Mouse (Mus musculus) lung, embryonic 14.5 days (tissue): Measurements from ENCODE around the gene Olfr1392. TPM values are rescaled to one million over a fixed set of nuclear protein-coding genes. Genes with fewer than 3 reads are reported as not detected.

Experiments used
- ATAC-seq: fragments of 200-750 bp; cut with Nextera tagmentation; 2 replicates; pipeline ENCODE4 v1.8.0; 2017; ENCODE audit warnings: mild to moderate bottlenecking, moderate TSS enrichment, moderate library complexity; ENCODE audit not compliant: insufficient read depth
- DNase-seq: peaks from one replicate; pipeline ENCODE4 v3.0.0-alpha.2; 2015
- H3K27ac ChIP-seq: fragments of 300-500 bp; sonication (generic); 2 replicates; pipeline ENCODE4 v1.5.1; 2014; ENCODE audit warnings: low read depth, mild to moderate bottlenecking, moderate library complexity
- H3K27me3 ChIP-seq: fragments of 300-500 bp; sonication (generic); 2 replicates; pipeline ENCODE4 v1.6.1; 2014; ENCODE audit warnings: low read length, control low read depth; ENCODE audit not compliant: insufficient read depth
- H3K36me3 ChIP-seq: fragments of 300-500 bp; sonication (generic); 2 replicates; pipeline ENCODE4 v1.6.1; 2014; ENCODE audit warnings: control low read depth; ENCODE audit not compliant: insufficient read depth
- H3K4me1 ChIP-seq: fragments of 300-500 bp; sonication (generic); 2 replicates; pipeline ENCODE4 v1.6.1; 2014; ENCODE audit warnings: antibody characterized with exemption, control low read depth; ENCODE audit not compliant: insufficient read depth
- H3K4me2 ChIP-seq: fragments of 300-500 bp; sonication (generic); 2 replicates; pipeline ENCODE4 v1.6.1; 2014; ENCODE audit warnings: mild to moderate bottlenecking
- H3K4me3 ChIP-seq: fragments of 300-500 bp; sonication (generic); 2 replicates; pipeline ENCODE4 v1.5.1; 2014; ENCODE audit warnings: low read depth, low read length
- H3K9ac ChIP-seq: fragments of 300-500 bp; sonication (generic); 2 replicates; pipeline ENCODE4 v1.6.1; 2014
- H3K9me3 ChIP-seq: fragments of 300-500 bp; sonication (generic); 2 replicates; pipeline ENCODE4 v1.6.1; 2016; ENCODE audit warnings: low read depth, low read length, control low read depth
- CTCF ChIP-seq: IDR thresholded peaks from 2 replicates; pipeline ENCODE4 v1.5.1; 2016; ENCODE audit warnings: antibody characterized with exemption, low read depth
- WGBS: fragments of 180-500 bp; shearing (Covaris S2); extraction: QIAGEN DNeasy Blood & Tissue Kit; methylation state at CpG from one replicate; pipeline ENCODE4 v1.1.7; 2014; 5-methylcytosine and 5-hydroxymethylcytosine counted together
- polyA plus RNA-seq: library from polyadenylated mRNA; unstranded; fragments of >200 nt; fragmentation: Nextera tagmentation; extraction: Ambion mirVana; gene quantifications from 2 replicates; pipeline ENCODE4 v1.2.1, GENCODE M21; 2014

The Olfr1392 gene
- polyA plus RNA-seq, 1 experiment from 2014 or later = not detected

DNA sequence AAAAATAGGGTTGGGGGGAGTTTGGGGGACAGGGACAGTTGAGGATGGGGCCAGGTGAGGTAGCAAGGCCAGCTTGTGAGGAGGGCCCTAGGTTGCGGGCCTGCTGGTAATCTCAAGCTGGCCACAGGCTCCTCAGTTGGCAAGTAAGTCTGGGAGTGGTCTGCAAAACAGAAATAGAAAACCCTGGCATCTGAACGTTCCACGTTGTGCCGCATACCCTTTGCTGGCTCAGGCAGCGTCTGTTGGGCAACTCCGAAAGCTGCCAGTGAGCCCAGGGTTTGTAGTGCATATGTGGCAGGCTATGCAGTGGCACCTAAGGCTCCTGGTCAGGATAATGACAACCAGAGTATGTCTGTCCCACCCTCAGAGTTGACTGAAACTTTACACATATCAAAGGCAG lies 21.9 kb upstream of the Olfr1392 start:
- Histone ChIP-seq H3K9ac (no peak overlapping the region), H3K27me3 (no peaks in the 10 kb centered on the region), H3K4me3 (no peak overlapping the region), H3K9me3 (no peaks in the 10 kb centered on the region), H3K4me1 (no peaks in the 10 kb centered on the region), H3K27ac (no peak overlapping the region), H3K36me3 (peaks cover 50% of the 10 kb centered on the region), H3K4me2 (no peak overlapping the region)
- DNase-seq (no peak), ATAC-seq (no peak)
- 87% methylated on average over 6 of the region's 6 CpGs for WGBS
- no peak for TF ChIP-seq CTCF

DNA sequence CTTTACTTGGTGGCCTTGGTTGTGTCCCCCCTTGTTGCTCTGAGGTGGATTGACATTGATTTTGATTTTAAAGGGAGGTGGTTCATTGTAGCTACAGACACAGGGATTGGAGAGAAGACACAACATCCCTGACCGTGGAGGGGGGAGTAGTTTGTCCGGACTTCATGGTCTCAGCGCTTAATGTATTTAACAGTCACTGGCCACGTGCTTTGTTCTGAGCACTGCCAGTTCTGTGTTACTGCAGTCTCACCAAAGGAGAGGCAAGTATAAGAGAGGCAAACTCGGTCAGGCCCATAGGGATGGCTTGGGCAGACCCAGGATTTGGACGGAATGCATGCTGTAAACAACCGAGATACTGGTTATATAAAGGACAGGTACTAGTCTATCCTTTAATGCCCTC lies 21.0 kb upstream of the Olfr1392 start:
- no peak for ATAC-seq
- H3K27me3 ChIP-seq = no peaks in the 10 kb centered on the region
- H3K4me3 ChIP-seq = no peak overlapping the region
- H3K4me1 ChIP-seq = no peaks in the 10 kb centered on the region
- H3K9ac ChIP-seq = no peak overlapping the region
- WGBS = 82% methylated on average over 7 of the region's 7 CpGs
- no peak overlapping the region for H3K27ac ChIP-seq
- TF ChIP-seq CTCF = no peak
- H3K9me3 ChIP-seq = no peaks in the 10 kb centered on the region
- peaks cover 46% of the 10 kb centered on the region for H3K36me3 ChIP-seq
- no peak for DNase-seq
- H3K4me2 ChIP-seq = no peak overlapping the region

DNA sequence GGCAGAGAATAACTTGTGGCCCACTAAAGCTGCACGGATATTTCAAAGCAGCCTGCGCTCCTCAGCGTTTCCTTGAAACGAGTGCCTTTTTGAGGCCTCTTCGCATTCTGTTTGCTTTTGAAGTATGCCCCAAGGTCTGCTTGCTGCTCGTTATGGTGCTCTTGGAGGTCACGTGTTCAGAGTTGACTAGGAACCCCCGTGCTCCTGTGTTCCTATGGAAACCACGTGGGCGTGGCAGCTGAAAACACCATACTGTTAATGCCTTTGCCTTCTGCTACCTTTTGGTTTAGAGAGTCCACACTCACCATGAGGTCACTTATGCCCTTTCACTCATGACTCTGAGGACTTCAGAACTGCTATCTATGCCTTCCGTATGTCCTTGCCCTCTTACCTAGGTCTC lies 20.5 kb upstream of the Olfr1392 start:
- no peaks in the 10 kb centered on the region for H3K9me3 ChIP-seq
- ATAC-seq = no peak
- H3K4me2 ChIP-seq = no peak overlapping the region
- H3K27ac ChIP-seq = no peak overlapping the region
- no peaks in the 10 kb centered on the region for H3K4me1 ChIP-seq
- peak; percentile 15 for DNase-seq
- H3K36me3 ChIP-seq = peaks cover 46% of the 10 kb centered on the region
- no peaks in the 10 kb centered on the region for H3K27me3 ChIP-seq
- no peak overlapping the region for H3K9ac ChIP-seq
- no peak overlapping the region for H3K4me3 ChIP-seq
- TF ChIP-seq CTCF = no peak
- WGBS = 61% methylated on average over 11 of the region's 11 CpGs

- no peak for DNase-seq
- no peak overlapping the region for H3K4me2 ChIP-seq
- WGBS = 81% methylated on average over 8 of the region's 8 CpGs
- H3K36me3 ChIP-seq = peaks cover 42% of the 10 kb centered on the region
- H3K4me3 ChIP-seq = no peak overlapping the region
- no peak overlapping the region for H3K9ac ChIP-seq
- ATAC-seq = no peak
- H3K27ac ChIP-seq = no peak overlapping the region
- no peaks in the 10 kb centered on the region for H3K27me3 ChIP-seq
- H3K9me3 ChIP-seq = no peaks in the 10 kb centered on the region
- no peak for TF ChIP-seq CTCF
- H3K4me1 ChIP-seq = no peaks in the 10 kb centered on the region
Measured at GRCm38 (mm10) chr11:49265101-49265500, 20.0 kb upstream of the Olfr1392 start.

- H3K4me2 ChIP-seq = no peak overlapping the region
- ATAC-seq (0 out of 2 replicates have a peak, but pooled peaks have one; percentile 25), DNase-seq (no peak)
- no peaks in the 10 kb centered on the region for H3K4me1 ChIP-seq
- H3K9me3 ChIP-seq = no peaks in the 10 kb centered on the region
- peaks cover 26% of the 10 kb centered on the region for H3K36me3 ChIP-seq
- 40% methylated on average over 6 of the region's 6 CpGs for WGBS
- H3K9ac ChIP-seq = no peak overlapping the region
- no peak overlapping the region for H3K4me3 ChIP-seq
- no peaks in the 10 kb centered on the region for H3K27me3 ChIP-seq
- no peak overlapping the region for H3K27ac ChIP-seq
- TF ChIP-seq CTCF = no peak
Measured at GRCm38 (mm10) chr11:49266671-49267070, 18.4 kb upstream of the Olfr1392 start.

GRCm38 (mm10) chr11:49267316-49267715 lies 17.8 kb upstream of the Olfr1392 start:
- Histone ChIP-seq H3K27ac (peak overlapping the region; percentile 50; the same call in 1 of the 2 replicates), H3K27me3 (no peaks in the 10 kb centered on the region)
- TF ChIP-seq CTCF = no peak

DNA sequence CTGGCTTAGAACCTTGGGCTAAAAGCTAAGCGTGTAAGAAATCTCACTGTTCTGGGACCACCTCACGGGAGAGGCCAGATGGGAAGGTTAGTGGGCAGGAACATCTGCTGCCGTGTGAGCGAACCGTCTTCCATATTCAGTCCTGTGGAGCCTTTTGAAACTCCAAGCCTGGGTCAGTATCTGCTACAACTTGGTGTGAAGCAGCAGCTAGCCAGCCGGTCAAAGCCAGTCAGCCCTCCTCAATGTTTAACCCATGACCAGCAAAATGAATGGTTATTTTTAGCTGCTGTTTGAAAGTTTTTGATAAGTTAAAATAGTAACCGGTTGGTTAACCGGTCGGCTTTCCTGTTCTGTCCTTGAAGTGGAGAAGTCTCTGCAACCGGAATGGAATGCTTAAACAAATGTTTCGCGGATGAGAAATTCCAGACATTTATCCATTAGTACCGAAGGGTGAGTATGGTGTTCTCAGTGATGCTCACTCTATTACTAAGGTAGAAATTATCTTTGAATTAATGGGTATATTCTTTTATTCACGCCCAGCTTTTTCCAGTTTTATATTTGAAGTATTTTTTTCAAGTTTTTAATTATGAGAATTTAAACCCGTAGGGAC lies 17.0 kb upstream of the Olfr1392 start:
- no peaks in the 10 kb centered on the region for H3K9me3 ChIP-seq
- H3K9ac ChIP-seq = no peak overlapping the region
- H3K4me1 ChIP-seq = no peaks in the 10 kb centered on the region
- peak overlapping the region; percentile 50; the same call in 1 of the 2 replicates for H3K27ac ChIP-seq
- no peak for ATAC-seq
- whole genome bisulfite sequencing = 59% methylated on average over 15 of the region's 15 CpGs
- no peak overlapping the region for H3K4me2 ChIP-seq
- H3K36me3 ChIP-seq = peaks cover 12% of the 10 kb centered on the region; the same call in 1 of the 2 replicates
- DNase-seq = peak; percentile 29
- H3K27me3 ChIP-seq = no peaks in the 10 kb centered on the region
- no peak for TF ChIP-seq CTCF
- no peak overlapping the region for H3K4me3 ChIP-seq

More at GRCm38 (mm10) chr11:49267316-49267715, 17.8 kb upstream of the Olfr1392 start:
- WGBS = 78% methylated on average over 10 of the region's 10 CpGs
- Histone ChIP-seq H3K4me2 (no peak overlapping the region), H3K4me3 (no peak overlapping the region), H3K36me3 (peaks cover 20% of the 10 kb centered on the region; the same call in 1 of the 2 replicates), H3K9me3 (no peaks in the 10 kb centered on the region), H3K9ac (no peak overlapping the region), H3K4me1 (no peaks in the 10 kb centered on the region)
- DNase-seq (no peak), ATAC-seq (no peak)
